Mouse (Mus musculus): ENCODE results near the gene Rhbg. TPM values are rescaled to one million over a fixed set of nuclear protein-coding genes. Genes with fewer than 3 reads are reported as not detected.
"Not testable (repeated sequence)": the region's sequence is repeated elsewhere in the genome, so short reads cannot be mapped to it uniquely, and the experiment has no call there.

The Rhbg gene
- polyA plus RNA-seq, 1 experiment from 2014 or later, result not detected

GRCm38 (mm10) chr3:88281141-88281916, 26.8 kb upstream of the Rhbg start:
- not testable (repeated sequence) for H3K4me1 ChIP-seq; H3K4me2 ChIP-seq (replicated peaks); H3K27ac ChIP-seq (replicated peaks); H3K4me3 ChIP-seq; H3K36me3 ChIP-seq; ATAC-seq (ENCODE audit: low FRiP score, low read depth); H3K27me3 ChIP-seq; H3K9me3 ChIP-seq; H3K9ac ChIP-seq (replicated peaks)
- 61% methylated on average over 11 of the region's 11 CpGs for WGBS

GRCm38 (mm10) chr3:88280035-88280434, 25.5 kb upstream of the Rhbg start:
- Histone ChIP-seq H3K36me3 (no peaks in the 10 kb centered on the region), H3K4me2 (replicated peaks) (no peak overlapping the region), H3K27ac (replicated peaks) (no peak overlapping the region), H3K4me3 (no peak overlapping the region), H3K4me1 (no peaks in the 10 kb centered on the region), H3K9ac (replicated peaks) (no peak overlapping the region), H3K27me3 (no peaks in the 10 kb centered on the region), H3K9me3 (no peaks in the 10 kb centered on the region)
- WGBS, result 79% methylated on average over 2 of the region's 2 CpGs
- no peak for ATAC-seq (ENCODE audit: low FRiP score, low read depth)

GRCm38 (mm10) chr3:88276529-88277143, 22.1 kb upstream of the Rhbg start:
- H3K9ac ChIP-seq (replicated peaks), result no peak overlapping the region
- H3K4me2 ChIP-seq (replicated peaks), result no peak overlapping the region
- H3K4me3 ChIP-seq, result no peak overlapping the region
- no peaks in the 10 kb centered on the region for H3K36me3 ChIP-seq
- ATAC-seq (ENCODE audit: low FRiP score, low read depth), result no peak
- no peak overlapping the region for H3K27ac ChIP-seq (replicated peaks)
- H3K4me1 ChIP-seq, result no peaks in the 10 kb centered on the region
- no peaks in the 10 kb centered on the region for H3K27me3 ChIP-seq
- 48% methylated on average over 7 of the region's 7 CpGs for WGBS
- H3K9me3 ChIP-seq, result no peaks in the 10 kb centered on the region

GRCm38 (mm10) chr3:88276121-88276520, 21.6 kb upstream of the Rhbg start:
- H3K4me2 ChIP-seq (replicated peaks), result no peak overlapping the region
- H3K4me3 ChIP-seq, result no peak overlapping the region
- WGBS, result 77% methylated on average over 2 of the region's 2 CpGs
- no peaks in the 10 kb centered on the region for H3K9me3 ChIP-seq
- no peak overlapping the region for H3K27ac ChIP-seq (replicated peaks)
- ATAC-seq (ENCODE audit: low FRiP score, low read depth), result no peak
- no peaks in the 10 kb centered on the region for H3K27me3 ChIP-seq
- no peak overlapping the region for H3K9ac ChIP-seq (replicated peaks)
- H3K36me3 ChIP-seq, result no peaks in the 10 kb centered on the region
- H3K4me1 ChIP-seq, result no peaks in the 10 kb centered on the region

GRCm38 (mm10) chr3:88274002-88274401, 19.5 kb upstream of the Rhbg start:
- no peaks in the 10 kb centered on the region for H3K4me1 ChIP-seq
- H3K4me3 ChIP-seq, result no peak overlapping the region
- no peaks in the 10 kb centered on the region for H3K36me3 ChIP-seq
- H3K27me3 ChIP-seq, result no peaks in the 10 kb centered on the region
- 95% methylated on average over 4 of the region's 4 CpGs for WGBS
- no peaks in the 10 kb centered on the region for H3K9me3 ChIP-seq
- H3K27ac ChIP-seq (replicated peaks), result no peak overlapping the region
- H3K9ac ChIP-seq (replicated peaks), result no peak overlapping the region
- H3K4me2 ChIP-seq (replicated peaks), result no peak overlapping the region
- ATAC-seq (ENCODE audit: low FRiP score, low read depth), result no peak

GRCm38 (mm10) chr3:88271859-88272258, 17.4 kb upstream of the Rhbg start:
- H3K36me3 ChIP-seq, result no peaks in the 10 kb centered on the region
- no peak for ATAC-seq (ENCODE audit: low FRiP score, low read depth)
- WGBS, result 92% methylated on average over 3 of the region's 3 CpGs

GRCm38 (mm10) chr3:88271298-88271697, 16.8 kb upstream of the Rhbg start:
- H3K27me3 ChIP-seq; H3K9me3 ChIP-seq; H3K4me2 ChIP-seq (replicated peaks); H3K4me3 ChIP-seq; ATAC-seq (ENCODE audit: low FRiP score, low read depth); H3K4me1 ChIP-seq; H3K36me3 ChIP-seq; H3K27ac ChIP-seq (replicated peaks); H3K9ac ChIP-seq (replicated peaks): not testable (repeated sequence)
- 90% methylated on average over 2 of the region's 2 CpGs for WGBS

More at GRCm38 (mm10) chr3:88271859-88272258, 17.4 kb upstream of the Rhbg start:
- no peak overlapping the region for H3K9ac ChIP-seq (replicated peaks)
- H3K9me3 ChIP-seq, result no peaks in the 10 kb centered on the region
- H3K4me2 ChIP-seq (replicated peaks), result no peak overlapping the region
- H3K4me3 ChIP-seq, result no peak overlapping the region
- H3K27ac ChIP-seq (replicated peaks), result no peak overlapping the region
- H3K4me1 ChIP-seq, result no peaks in the 10 kb centered on the region
- H3K27me3 ChIP-seq, result no peaks in the 10 kb centered on the region

GRCm38 (mm10) chr3:88268991-88269390, 14.5 kb upstream of the Rhbg start:
- H3K4me2 ChIP-seq (replicated peaks), result no peak overlapping the region
- no peaks in the 10 kb centered on the region for H3K27me3 ChIP-seq
- no peak for ATAC-seq (ENCODE audit: low FRiP score, low read depth)
- H3K9me3 ChIP-seq, result no peaks in the 10 kb centered on the region
- no peak overlapping the region for H3K4me3 ChIP-seq
- no peaks in the 10 kb centered on the region for H3K4me1 ChIP-seq
- H3K36me3 ChIP-seq, result no peaks in the 10 kb centered on the region
- no peak overlapping the region for H3K27ac ChIP-seq (replicated peaks)
- WGBS, result 80% methylated on average over 5 of the region's 5 CpGs
- H3K9ac ChIP-seq (replicated peaks), result no peak overlapping the region

GRCm38 (mm10) chr3:88268014-88268413, 13.5 kb upstream of the Rhbg start:
- not testable (repeated sequence) for H3K36me3 ChIP-seq; H3K4me2 ChIP-seq (replicated peaks); H3K9ac ChIP-seq (replicated peaks); H3K9me3 ChIP-seq; ATAC-seq (ENCODE audit: low FRiP score, low read depth); H3K4me3 ChIP-seq; H3K27me3 ChIP-seq; H3K4me1 ChIP-seq; H3K27ac ChIP-seq (replicated peaks)
- 88% methylated on average over 6 of the region's 6 CpGs for WGBS

GRCm38 (mm10) chr3:88262346-88262745, 7.8 kb upstream of the Rhbg start:
- no peak overlapping the region for H3K4me3 ChIP-seq
- ATAC-seq (ENCODE audit: low FRiP score, low read depth), result no peak
- no peaks in the 10 kb centered on the region for H3K4me1 ChIP-seq
- no peaks in the 10 kb centered on the region for H3K36me3 ChIP-seq
- no peak overlapping the region for H3K4me2 ChIP-seq (replicated peaks)
- WGBS, result 85% methylated on average over 3 of the region's 3 CpGs
- no peak overlapping the region for H3K9ac ChIP-seq (replicated peaks)
- no peak overlapping the region for H3K27ac ChIP-seq (replicated peaks)
- peaks cover 10% of the 10 kb centered on the region for H3K27me3 ChIP-seq
- H3K9me3 ChIP-seq, result no peaks in the 10 kb centered on the region

GRCm38 (mm10) chr3:88256382-88256781, 1.9 kb upstream of the Rhbg start:
- Histone ChIP-seq H3K36me3 (no peaks in the 10 kb centered on the region), H3K27ac (replicated peaks) (no peak overlapping the region), H3K9ac (replicated peaks) (no peak overlapping the region), H3K4me2 (replicated peaks) (no peak overlapping the region), H3K4me1 (peaks cover 7% of the 10 kb centered on the region), H3K4me3 (no peak overlapping the region), H3K27me3 (peaks cover 64% of the 10 kb centered on the region), H3K9me3 (no peaks in the 10 kb centered on the region)
- no peak for ATAC-seq (ENCODE audit: low FRiP score, low read depth)
- 84% methylated on average over 7 of the region's 7 CpGs for WGBS

GRCm38 (mm10) chr3:88255950-88256349, 1.4 kb upstream of the Rhbg start:
- Histone ChIP-seq H3K27me3 (peaks cover 67% of the 10 kb centered on the region), H3K36me3 (no peaks in the 10 kb centered on the region), H3K27ac (replicated peaks) (no peak overlapping the region), H3K9ac (replicated peaks) (no peak overlapping the region), H3K9me3 (no peaks in the 10 kb centered on the region), H3K4me2 (replicated peaks) (no peak overlapping the region), H3K4me1 (peaks cover 7% of the 10 kb centered on the region), H3K4me3 (no peak overlapping the region)
- no peak for ATAC-seq (ENCODE audit: low FRiP score, low read depth)
- WGBS, result 82% methylated on average over 6 of the region's 6 CpGs

Data from midbrain, embryonic 12.5 days (tissue).